Mouse (Mus musculus): ENCODE results near the gene 4930512M02Rik.

The 4930512M02Rik gene

DNA sequence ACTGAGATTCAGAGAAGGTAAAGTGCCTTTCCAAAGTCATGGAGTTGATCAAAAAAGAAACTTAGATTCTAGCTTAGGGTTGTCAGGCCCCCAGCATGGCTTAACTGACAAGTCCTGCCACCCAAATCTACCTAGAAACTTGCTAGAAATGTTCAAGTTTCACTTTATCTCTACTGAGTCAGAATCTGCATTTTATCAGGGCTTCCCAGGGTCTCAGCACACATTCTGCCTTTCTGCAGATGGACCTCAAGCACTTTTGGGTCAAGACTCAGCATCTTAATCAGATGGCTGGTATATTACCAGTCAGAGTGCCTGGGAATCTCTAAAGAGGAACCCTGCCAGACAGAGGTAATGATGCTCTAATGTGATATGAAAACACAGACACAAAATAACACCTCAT is 56.9 kb downstream of the 4930512M02Rik start:
- Histone ChIP-seq H3K36me3 (ENCODE audit: insufficient read depth, low read length) (no peaks in the 10 kb centered on the region), H3K4me3 (replicated peaks; ENCODE audit: low read length) (no peak overlapping the region), H3K4me1 (replicated peaks; ENCODE audit: low read depth, low read length) (peaks cover 6% of the 10 kb centered on the region; the same call in 1 of the 2 replicates), H3K27me3 (ENCODE audit: insufficient read depth, low read length) (0 out of 2 replicates have a peak, but pooled peaks cover 2% of the 10 kb centered on the region), H3K9me3 (ENCODE audit: low read length) (0 out of 2 replicates have a peak, but pooled peaks cover 3% of the 10 kb centered on the region)
- TF ChIP-seq POU5F1 (IDR thresholded peaks at IDR 0.05; ENCODE audit: borderline replicate concordance, low read length) (no peak), NANOG (IDR thresholded peaks at IDR 0.05; ENCODE audit: borderline replicate concordance, low read length) (no peak), CTCF (conservative IDR thresholded peaks at IDR 0.05; ENCODE audit: low read length) (no peak)

GRCm38 (mm10) chr11:11569466-11570132 is 58.0 kb downstream of the 4930512M02Rik start:
- H3K36me3 ChIP-seq (ENCODE audit: insufficient read depth, low read length): no peaks in the 10 kb centered on the region
- TF ChIP-seq CTCF (conservative IDR thresholded peaks at IDR 0.05; ENCODE audit: low read length) (no peak), NANOG (IDR thresholded peaks at IDR 0.05; ENCODE audit: borderline replicate concordance, low read length) (no peak), POU5F1 (IDR thresholded peaks at IDR 0.05; ENCODE audit: borderline replicate concordance, low read length) (no peak)
- H3K27me3 ChIP-seq (ENCODE audit: insufficient read depth, low read length): 0 out of 2 replicates have a peak, but pooled peaks cover 2% of the 10 kb centered on the region
- no peak overlapping the region for H3K4me3 ChIP-seq (replicated peaks; ENCODE audit: low read length)
- H3K9me3 ChIP-seq (ENCODE audit: low read length): 0 out of 2 replicates have a peak, but pooled peaks cover 3% of the 10 kb centered on the region
- peaks cover 6% of the 10 kb centered on the region; the same call in 1 of the 2 replicates for H3K4me1 ChIP-seq (replicated peaks; ENCODE audit: low read depth, low read length)

GRCm38 (mm10) chr11:11568033-11568432 is 59.6 kb downstream of the 4930512M02Rik start:
- TF ChIP-seq POU5F1 (IDR thresholded peaks at IDR 0.05; ENCODE audit: borderline replicate concordance, low read length): no peak
- Histone ChIP-seq H3K4me1 (replicated peaks; ENCODE audit: low read depth, low read length) (no peaks in the 10 kb centered on the region), H3K9me3 (ENCODE audit: low read length) (no peaks in the 10 kb centered on the region), H3K27me3 (ENCODE audit: insufficient read depth, low read length) (peaks cover 4% of the 10 kb centered on the region; the same call in 1 of the 2 replicates), H3K4me3 (replicated peaks; ENCODE audit: low read length) (no peak overlapping the region), H3K36me3 (ENCODE audit: insufficient read depth, low read length) (no peaks in the 10 kb centered on the region)

DNA sequence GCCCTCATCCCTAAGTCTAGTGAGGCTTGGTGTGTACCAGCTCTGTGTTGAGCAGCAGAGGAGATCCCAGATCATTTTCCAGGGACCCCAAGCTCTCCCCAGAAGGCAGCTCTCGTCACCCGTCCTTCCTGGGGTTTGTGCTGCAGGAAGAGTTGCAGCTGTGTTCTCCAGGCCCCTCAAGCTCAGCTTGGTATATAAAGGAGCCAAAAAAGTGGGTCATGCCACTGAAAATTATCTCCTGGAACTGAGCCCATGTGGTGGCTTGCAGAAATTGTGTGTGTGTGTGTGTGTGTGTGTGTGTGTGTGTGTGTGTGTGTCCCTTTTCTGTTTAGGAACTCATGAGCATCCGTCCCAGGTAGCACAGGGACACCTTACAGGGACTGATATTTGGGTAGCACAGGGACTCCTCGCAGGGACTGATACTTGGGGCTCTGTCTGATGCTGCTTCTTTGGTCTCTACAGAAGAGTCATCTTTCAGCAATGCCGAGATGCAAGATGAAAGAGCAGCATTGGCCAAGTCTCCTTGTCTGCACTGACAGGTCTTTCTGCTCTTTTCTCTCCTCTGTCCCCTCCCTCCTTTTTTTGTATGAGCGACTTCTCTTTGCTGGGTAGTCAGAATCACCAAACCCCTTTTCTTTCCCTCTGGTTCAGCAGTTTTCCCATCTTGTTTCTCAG is 62.4 kb downstream of the 4930512M02Rik start:
- TF ChIP-seq CTCF (conservative IDR thresholded peaks at IDR 0.05; ENCODE audit: low read length) (no peak), POU5F1 (IDR thresholded peaks at IDR 0.05; ENCODE audit: borderline replicate concordance, low read length) (no peak), NANOG (IDR thresholded peaks at IDR 0.05; ENCODE audit: borderline replicate concordance, low read length) (no peak)
- Histone ChIP-seq H3K4me3 (replicated peaks; ENCODE audit: low read length) (no peak overlapping the region), H3K4me1 (replicated peaks; ENCODE audit: low read depth, low read length) (no peaks in the 10 kb centered on the region), H3K9me3 (ENCODE audit: low read length) (no peaks in the 10 kb centered on the region), H3K27me3 (ENCODE audit: insufficient read depth, low read length) (peaks cover 4% of the 10 kb centered on the region; the same call in 1 of the 2 replicates), H3K36me3 (ENCODE audit: insufficient read depth, low read length) (no peaks in the 10 kb centered on the region)

DNA sequence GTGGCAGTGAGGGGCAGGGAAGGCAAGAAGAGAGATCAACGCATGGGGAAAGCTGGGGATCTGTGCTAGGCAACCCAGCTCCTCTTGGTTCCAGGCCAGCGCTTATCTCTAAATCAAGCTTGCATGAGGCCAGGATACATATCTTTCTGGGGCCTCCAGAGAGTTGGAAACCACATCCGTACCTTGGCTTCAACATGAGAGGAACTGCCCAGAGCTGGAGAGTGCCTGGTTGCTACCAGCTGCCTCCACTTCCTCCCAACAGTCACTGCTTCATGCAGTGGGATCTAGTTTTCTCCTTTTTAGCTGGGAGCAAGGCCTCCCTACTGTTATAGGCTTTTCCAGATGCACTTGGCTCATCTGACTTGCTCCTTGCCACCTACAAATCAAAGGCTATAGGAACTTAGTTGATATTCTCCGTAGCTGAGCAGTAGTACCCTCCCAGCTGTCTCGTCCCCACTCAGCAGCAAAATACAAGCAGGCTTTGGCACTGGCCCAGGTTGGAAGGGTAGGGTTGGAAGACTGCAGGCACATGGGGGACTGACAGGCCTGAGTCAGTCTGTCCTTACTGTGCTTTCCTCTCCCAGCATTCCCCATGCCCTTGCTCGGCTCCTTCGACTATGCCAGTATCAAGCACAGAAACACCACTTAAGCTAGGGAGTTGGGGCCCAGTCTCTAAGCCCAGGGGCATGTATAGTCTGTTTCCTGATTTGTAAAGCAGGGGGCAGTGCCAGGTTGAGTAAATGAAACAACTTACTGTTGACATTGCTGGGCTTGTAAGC is 63.2 kb downstream of the 4930512M02Rik start:
- TF ChIP-seq POU5F1 (IDR thresholded peaks at IDR 0.05; ENCODE audit: borderline replicate concordance, low read length): no peak
- no peak for TF ChIP-seq CTCF (conservative IDR thresholded peaks at IDR 0.05; ENCODE audit: low read length)
- no peak for TF ChIP-seq NANOG (IDR thresholded peaks at IDR 0.05; ENCODE audit: borderline replicate concordance, low read length)
- H3K4me1 ChIP-seq (replicated peaks; ENCODE audit: low read depth, low read length): no peaks in the 10 kb centered on the region
- H3K4me3 ChIP-seq (replicated peaks; ENCODE audit: low read length): no peak overlapping the region
- H3K27me3 ChIP-seq (ENCODE audit: insufficient read depth, low read length): peaks cover 4% of the 10 kb centered on the region; the same call in 1 of the 2 replicates
- no peaks in the 10 kb centered on the region for H3K36me3 ChIP-seq (ENCODE audit: insufficient read depth, low read length)
- no peaks in the 10 kb centered on the region for H3K9me3 ChIP-seq (ENCODE audit: low read length)

DNA sequence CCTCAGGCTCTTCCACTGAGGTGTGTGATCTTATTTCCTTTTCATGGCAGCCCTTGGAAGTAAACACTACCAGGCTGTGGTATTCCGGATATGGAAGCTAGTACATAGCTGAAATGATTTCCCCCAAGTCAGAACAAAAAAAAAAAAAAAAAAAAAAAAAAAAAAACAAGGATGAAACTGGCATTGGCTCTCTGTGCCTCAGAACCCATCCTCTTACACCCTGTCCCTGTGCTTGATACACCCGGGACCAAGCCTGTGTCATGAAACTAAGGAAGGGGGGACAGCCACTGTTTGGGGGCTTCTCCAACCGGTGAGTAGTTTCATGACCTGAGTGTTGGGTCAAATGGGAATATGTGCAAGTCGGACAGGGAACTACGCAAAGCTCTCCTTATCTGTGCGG is 66.5 kb downstream of the 4930512M02Rik start:
- Histone ChIP-seq H3K27me3 (ENCODE audit: insufficient read depth, low read length) (peaks cover 12% of the 10 kb centered on the region), H3K4me3 (replicated peaks; ENCODE audit: low read length) (no peak overlapping the region), H3K36me3 (ENCODE audit: insufficient read depth, low read length) (no peaks in the 10 kb centered on the region), H3K9me3 (ENCODE audit: low read length) (no peaks in the 10 kb centered on the region), H3K4me1 (replicated peaks; ENCODE audit: low read depth, low read length) (no peaks in the 10 kb centered on the region)
- TF ChIP-seq POU5F1 (IDR thresholded peaks at IDR 0.05; ENCODE audit: borderline replicate concordance, low read length) (no peak), NANOG (IDR thresholded peaks at IDR 0.05; ENCODE audit: borderline replicate concordance, low read length) (no peak), CTCF (conservative IDR thresholded peaks at IDR 0.05; ENCODE audit: low read length) (no peak)

DNA sequence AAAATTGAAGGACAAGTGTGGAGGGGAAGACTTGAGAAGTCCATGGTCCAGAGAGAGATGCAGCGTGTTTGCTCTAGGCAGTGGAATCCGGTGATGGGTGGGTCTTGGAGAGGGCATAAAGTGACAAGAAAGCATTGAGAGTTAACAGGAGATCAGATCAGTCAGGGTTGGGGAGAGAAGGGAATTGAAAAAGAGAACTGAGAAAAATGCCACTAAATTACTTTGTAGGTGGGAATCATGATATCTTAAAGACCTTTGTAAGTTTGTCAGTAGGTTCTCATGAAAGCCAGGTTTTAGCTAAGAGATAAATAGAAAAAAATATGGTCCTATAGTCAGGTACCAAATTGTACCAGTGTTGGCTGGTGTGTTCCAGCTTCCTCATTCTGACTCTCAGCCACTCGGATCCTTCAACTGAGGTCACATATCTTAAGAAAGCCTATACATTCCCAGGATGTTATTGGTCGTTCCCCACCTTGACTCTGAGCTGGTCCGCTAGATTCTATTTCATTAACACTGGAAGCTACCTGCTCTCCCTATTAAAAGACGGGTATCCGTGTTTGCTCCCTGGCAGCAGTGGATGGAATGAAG is 68.4 kb downstream of the 4930512M02Rik start:
- TF ChIP-seq CTCF (conservative IDR thresholded peaks at IDR 0.05; ENCODE audit: low read length) (no peak), NANOG (IDR thresholded peaks at IDR 0.05; ENCODE audit: borderline replicate concordance, low read length) (no peak), POU5F1 (IDR thresholded peaks at IDR 0.05; ENCODE audit: borderline replicate concordance, low read length) (no peak)
- Histone ChIP-seq H3K4me1 (replicated peaks; ENCODE audit: low read depth, low read length) (no peaks in the 10 kb centered on the region), H3K27me3 (ENCODE audit: insufficient read depth, low read length) (peaks cover 18% of the 10 kb centered on the region), H3K36me3 (ENCODE audit: insufficient read depth, low read length) (no peaks in the 10 kb centered on the region), H3K9me3 (ENCODE audit: low read length) (no peaks in the 10 kb centered on the region), H3K4me3 (replicated peaks; ENCODE audit: low read length) (no peak overlapping the region)

DNA sequence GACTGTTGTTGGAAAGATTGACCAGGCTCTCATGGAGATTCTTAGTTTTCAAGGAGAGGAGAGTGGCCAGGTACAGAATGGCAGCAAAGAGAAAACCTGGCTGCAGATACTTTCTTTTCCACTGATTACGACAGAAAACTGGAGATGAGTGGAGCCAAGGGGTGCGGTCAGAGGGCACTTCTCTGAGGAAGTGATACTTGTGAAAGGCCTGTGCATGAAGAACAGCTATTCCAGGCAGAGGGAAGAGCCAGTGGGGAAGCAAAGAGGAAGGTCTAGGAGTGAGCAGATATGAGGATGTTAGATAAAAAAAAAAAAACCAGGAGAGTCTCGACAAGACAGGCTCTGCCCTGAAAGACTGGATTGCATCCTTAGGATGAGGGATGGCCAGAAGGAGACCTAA is 69.0 kb downstream of the 4930512M02Rik start:
- H3K27me3 ChIP-seq (ENCODE audit: insufficient read depth, low read length): peaks cover 15% of the 10 kb centered on the region
- H3K9me3 ChIP-seq (ENCODE audit: low read length): no peaks in the 10 kb centered on the region
- H3K4me3 ChIP-seq (replicated peaks; ENCODE audit: low read length): no peak overlapping the region
- no peaks in the 10 kb centered on the region for H3K4me1 ChIP-seq (replicated peaks; ENCODE audit: low read depth, low read length)
- no peaks in the 10 kb centered on the region for H3K36me3 ChIP-seq (ENCODE audit: insufficient read depth, low read length)
- no peak for TF ChIP-seq NANOG (IDR thresholded peaks at IDR 0.05; ENCODE audit: borderline replicate concordance, low read length)
- no peak for TF ChIP-seq CTCF (conservative IDR thresholded peaks at IDR 0.05; ENCODE audit: low read length)
- no peak for TF ChIP-seq POU5F1 (IDR thresholded peaks at IDR 0.05; ENCODE audit: borderline replicate concordance, low read length)
